Mouse (Mus musculus) heart, postnatal 0 days (tissue): ENCODE data around the gene Slc30a5. TPM values are rescaled to one million over a fixed set of nuclear protein-coding genes. Genes with fewer than 3 reads are reported as not detected.
"Not testable (repeated sequence)": the region's sequence is repeated elsewhere in the genome, so short reads cannot be mapped to it uniquely, and the experiment has no call there.

ENCODE experiments used
- ATAC-seq: fragments of 200-750 bp; cut with Nextera tagmentation; 2 replicates; pipeline ENCODE4 v1.8.0; 2017; ENCODE audit warnings: low read depth, moderate number of reproducible peaks, moderate library complexity; ENCODE audit not compliant: insufficient read depth
- DNase-seq: peaks from one replicate; pipeline ENCODE4 v3.0.0-alpha.2; 2016; ENCODE audit warnings: low spot score
- H3K27ac ChIP-seq: fragments of 300-500 bp; sonication (generic); 2 replicates; pipeline ENCODE4 v1.5.1; 2014; ENCODE audit warnings: low read depth, mild to moderate bottlenecking
- H3K27me3 ChIP-seq: fragments of 300-500 bp; sonication (generic); 2 replicates; pipeline ENCODE4 v1.6.1; 2014; ENCODE audit warnings: low read length, mixed read lengths; ENCODE audit not compliant: control insufficient read depth, insufficient read depth
- H3K36me3 ChIP-seq: fragments of 300-500 bp; sonication (generic); replicated peaks from 2 replicates; pipeline ENCODE4 v1.6.1; 2014; ENCODE audit warnings: low read length, mixed read lengths; ENCODE audit not compliant: control insufficient read depth, insufficient read depth
- H3K4me1 ChIP-seq: fragments of 300-500 bp; sonication (generic); 2 replicates; pipeline ENCODE4 v1.6.1; 2014; ENCODE audit warnings: antibody characterized with exemption; ENCODE audit not compliant: control insufficient read depth, insufficient read depth
- H3K4me2 ChIP-seq: fragments of 300-500 bp; sonication (generic); 2 replicates; pipeline ENCODE4 v1.6.1; 2014; ENCODE audit warnings: low read depth, mild to moderate bottlenecking, low read length, moderate library complexity
- H3K4me3 ChIP-seq: fragments of 300-500 bp; sonication (generic); 2 replicates; pipeline ENCODE4 v1.5.1; 2014; ENCODE audit warnings: low read depth, low read length
- H3K9ac ChIP-seq: fragments of 300-500 bp; sonication (generic); replicated peaks from 2 replicates; pipeline ENCODE4 v1.6.1; 2014; ENCODE audit warnings: low read depth, low read length, mixed read lengths
- H3K9me3 ChIP-seq: fragments of 300-500 bp; sonication (generic); replicated peaks from 2 replicates; pipeline ENCODE4 v1.6.1; 2016; ENCODE audit warnings: low read length; ENCODE audit not compliant: control insufficient read depth
- CTCF ChIP-seq: IDR thresholded peaks from 2 replicates; pipeline ENCODE4 v1.5.1; 2016; ENCODE audit warnings: antibody characterized with exemption, control low read depth, low read depth
- EP300 ChIP-seq: IDR thresholded peaks from 2 replicates; pipeline ENCODE4 v1.6.1; 2016; ENCODE audit warnings: antibody characterized with exemption, low read depth
- WGBS: fragments of 180-500 bp; shearing (Covaris S2); extraction: QIAGEN DNeasy Blood & Tissue Kit; methylation state at CpG from one replicate; pipeline ENCODE4 v1.1.7; 2014; 5-methylcytosine and 5-hydroxymethylcytosine counted together
- polyA plus RNA-seq: library from polyadenylated mRNA; unstranded; fragments of >200 nt; fragmentation: Nextera tagmentation; extraction: Ambion mirVana; gene quantifications from 2 replicates; pipeline ENCODE4 v1.2.1, GENCODE M21; 2015
- total RNA-seq: library from RNA; depleted of rRNA; stranded (reverse); fragments of >200 nt; gene quantifications from 2 replicates; pipeline ENCODE4 v1.2.3, GENCODE M21; 2014; ENCODE audit warnings: low replicate concordance

The Slc30a5 gene
- total and polyA plus RNA-seq, 2 experiments from 2014 or later: 21.1 to 46.0 TPM

GRCm38 (mm10) chr13:100866311-100866710 is 33.1 kb upstream of the Slc30a5 start:
- Histone ChIP-seq H3K27me3 (no peaks in the 10 kb centered on the region), H3K4me3 (no peak overlapping the region), H3K4me1 (no peaks in the 10 kb centered on the region), H3K27ac (no peak overlapping the region), H3K9ac (no peak overlapping the region), H3K4me2 (no peak overlapping the region), H3K36me3 (no peaks in the 10 kb centered on the region), H3K9me3 (no peaks in the 10 kb centered on the region)
- 44% methylated on average over 6 of the region's 6 CpGs for WGBS
- DNase-seq (no peak), ATAC-seq (peak; percentile 51; the same call in 1 of the 2 replicates)
- TF ChIP-seq EP300: no peak
- TF ChIP-seq CTCF: no peak

- no peak for ATAC-seq
- Histone ChIP-seq H3K4me1 (no peaks in the 10 kb centered on the region), H3K4me2 (no peak overlapping the region), H3K36me3 (no peaks in the 10 kb centered on the region), H3K9me3 (no peaks in the 10 kb centered on the region), H3K9ac (no peak overlapping the region), H3K27me3 (no peaks in the 10 kb centered on the region), H3K27ac (no peak overlapping the region), H3K4me3 (no peak overlapping the region)
- no peak for TF ChIP-seq EP300
- no peak for TF ChIP-seq CTCF
- no peak for DNase-seq
Observed at GRCm38 (mm10) chr13:100865744-100866143, 32.5 kb upstream of the Slc30a5 start.

GRCm38 (mm10) chr13:100863914-100864313 is 30.7 kb upstream of the Slc30a5 start:
- not testable (repeated sequence) for DNase-seq, H3K4me2 ChIP-seq, H3K27me3 ChIP-seq, H3K9me3 ChIP-seq, H3K4me3 ChIP-seq, H3K27ac ChIP-seq, H3K4me1 ChIP-seq, H3K36me3 ChIP-seq, ATAC-seq, H3K9ac ChIP-seq
- 72% methylated on average over 1 of the region's 1 CpGs for WGBS

GRCm38 (mm10) chr13:100859117-100859516 is 25.9 kb upstream of the Slc30a5 start:
- ATAC-seq (no peak), DNase-seq (no peak)
- Histone ChIP-seq H3K4me1 (no peaks in the 10 kb centered on the region), H3K9me3 (no peaks in the 10 kb centered on the region), H3K27me3 (no peaks in the 10 kb centered on the region), H3K27ac (no peak overlapping the region), H3K9ac (no peak overlapping the region), H3K36me3 (no peaks in the 10 kb centered on the region), H3K4me2 (no peak overlapping the region), H3K4me3 (no peak overlapping the region)
- TF ChIP-seq CTCF (no peak), EP300 (no peak)
- 70% methylated on average over 7 of the region's 7 CpGs for WGBS

GRCm38 (mm10) chr13:100854174-100854573 is 20.9 kb upstream of the Slc30a5 start:
- DNase-seq: peak; percentile 54
- 40% methylated on average over 4 of the region's 4 CpGs for WGBS

GRCm38 (mm10) chr13:100853120-100853519 is 19.9 kb upstream of the Slc30a5 start:
- DNase-seq (no peak), ATAC-seq (no peak)
- Histone ChIP-seq H3K9me3 (no peaks in the 10 kb centered on the region), H3K4me3 (no peak overlapping the region), H3K27me3 (no peaks in the 10 kb centered on the region), H3K27ac (no peak overlapping the region), H3K36me3 (no peaks in the 10 kb centered on the region), H3K9ac (no peak overlapping the region), H3K4me1 (no peaks in the 10 kb centered on the region), H3K4me2 (no peak overlapping the region)
- 62% methylated on average over 3 of the region's 3 CpGs for WGBS
- peak; percentile 20; the same call in 1 of the 2 replicates for TF ChIP-seq CTCF
- TF ChIP-seq EP300: no peak

More at GRCm38 (mm10) chr13:100854174-100854573, 20.9 kb upstream of the Slc30a5 start:
- H3K27ac ChIP-seq: no peak overlapping the region
- H3K9ac ChIP-seq: no peak overlapping the region
- no peaks in the 10 kb centered on the region for H3K36me3 ChIP-seq
- no peaks in the 10 kb centered on the region for H3K9me3 ChIP-seq
- no peaks in the 10 kb centered on the region for H3K4me1 ChIP-seq
- no peak overlapping the region for H3K4me3 ChIP-seq
- no peak for ATAC-seq
- no peak overlapping the region for H3K4me2 ChIP-seq
- TF ChIP-seq EP300 (no peak), CTCF (peak; percentile 54)
- H3K27me3 ChIP-seq: no peaks in the 10 kb centered on the region
